Comparison of ENCODE assay signal across 8 mouse cellular contexts in genomic region chr14:31494349-31494974, GRCm38 (mm10). TPM values are rescaled to one million over a fixed set of nuclear protein-coding genes. Genes with fewer than 3 reads are reported as not detected.
A peak's percentile ranks its signal among the peaks of the same experiment; 100 is the strongest.
DNase-seq lines count a peak whose midpoint lies in the region; ATAC-seq and TF ChIP-seq lines count a peak whose summit lies in the region.

TSS of gene Eaf1 (plus strand) at chr14:31494399.

- H3K9ac ChIP-seq in forebrain, embryonic 16.5 days (replicated peaks; ENCODE audit: low read depth, low read length), result peak within 1 kb of the TSS; percentile 94
- peak within 1 kb of the TSS; percentile 90 for H3K9ac ChIP-seq in liver, embryonic 11.5 days (ENCODE audit: low read depth, low read length)

- H3K27ac ChIP-seq in left cerebral cortex, adult 2 months, result peak within 1 kb of the TSS; percentile 88
- peak within 1 kb of the TSS; percentile 92 for H3K27ac ChIP-seq in forebrain, embryonic 16.5 days (ENCODE audit: low read length)
- peak within 1 kb of the TSS; percentile 87 for H3K27ac ChIP-seq in liver, embryonic 11.5 days (ENCODE audit: low read depth, low read length)

- no peak for TF ChIP-seq CTCF in left cerebral cortex, adult 2 months (IDR thresholded peaks at IDR 0.05)

- no peak for DNase-seq in left cerebral cortex, adult 2 months (ENCODE audit: extremely low spot score in 1 of 2, low spot score in 2 of 2)
- DNase-seq in left cerebral cortex, adult 9 months (ENCODE audit: low spot score in 2 of 2), result no peak
- peak; percentile 78 for DNase-seq in adrenal gland, postnatal 14 days
- DNase-seq in induced T-regulatory cell, adult 2 months (ENCODE audit: low read depth), result peak; percentile 84
- DNase-seq in liver, embryonic 11.5 days (ENCODE audit: low spot score), result no peak
- DNase-seq in naive thymus-derived CD4-positive, alpha-beta T cell, adult 2 months (ENCODE audit: low read depth), result peak; percentile 76
- DNase-seq in Muller cell, postnatal 12 days (ENCODE audit: inconsistent ontology term), result no peak

- peaks cover 30% of the 10 kb centered on the region for H3K4me1 ChIP-seq in forebrain, embryonic 16.5 days (replicated peaks; ENCODE audit: control insufficient read depth, insufficient read depth, low read length)
- peaks cover 21% of the 10 kb centered on the region for H3K4me1 ChIP-seq in liver, embryonic 11.5 days (replicated peaks; ENCODE audit: control insufficient read depth, insufficient read depth, low read length)

- intact Hi-C loops in left cerebral cortex, adult 2 months (cut with DNase I), result loop anchor here (10.0 kb wide), 1 partner anchor 590 kb away; the partner anchor contains the start of genes Dph3 and Oxnad1

- peak within 1 kb of the TSS; percentile 97 for H3K4me3 ChIP-seq in left cerebral cortex, adult 2 months
- H3K4me3 ChIP-seq in forebrain, embryonic 16.5 days (replicated peaks; ENCODE audit: low read length), result peak within 1 kb of the TSS; percentile 72
- H3K4me3 ChIP-seq in liver, embryonic 11.5 days (ENCODE audit: low read depth, low read length), result peak within 1 kb of the TSS; percentile 93

- ATAC-seq in forebrain, embryonic 16.5 days, result 0 out of 2 replicates have a peak, but pooled peaks have one; percentile 4
- ATAC-seq in liver, embryonic 11.5 days (replicated peaks; ENCODE audit: low FRiP score), result peak; percentile 32

- H3K4me2 ChIP-seq in forebrain, embryonic 16.5 days (ENCODE audit: low read length), result peak within 1 kb of the TSS; percentile 95
- peak within 1 kb of the TSS; percentile 96 for H3K4me2 ChIP-seq in liver, embryonic 11.5 days

- peaks cover 8% of the 10 kb centered on the region for H3K36me3 ChIP-seq in forebrain, embryonic 16.5 days (ENCODE audit: control insufficient read depth, insufficient read depth)
- H3K36me3 ChIP-seq in liver, embryonic 11.5 days (ENCODE audit: control insufficient read depth, insufficient read depth, low read length), result peaks cover 10% of the 10 kb centered on the region

- WGBS in forebrain, embryonic 16.5 days, result 2% methylated on average over 37 of the region's 37 CpGs
- WGBS in liver, embryonic 11.5 days, result 1% methylated on average over 37 of the region's 37 CpGs

- no peaks in the 10 kb centered on the region for H3K9me3 ChIP-seq in forebrain, embryonic 16.5 days (ENCODE audit: control insufficient read depth, low read length)
- H3K9me3 ChIP-seq in liver, embryonic 11.5 days (ENCODE audit: control insufficient read depth, low read length), result no peaks in the 10 kb centered on the region

- no peaks in the 10 kb centered on the region for H3K27me3 ChIP-seq in forebrain, embryonic 16.5 days (replicated peaks; ENCODE audit: control insufficient read depth, insufficient read depth, low read length)
- no peaks in the 10 kb centered on the region for H3K27me3 ChIP-seq in liver, embryonic 11.5 days (replicated peaks; ENCODE audit: control insufficient read depth, insufficient read depth, low read length)

RNA-seq across cellular contexts. Expression of gene Eaf1, which starts in this region (rescaled TPM):
- 10 to 100 TPM; 12.7 to 15.1 TPM for total RNA-seq in left cerebral cortex, adult 2 months (2021)
- total RNA-seq in adrenal gland, postnatal 14 days (2021), result 41.5 and 44.2 TPM in 2 replicates
- polyA plus RNA-seq in forebrain, embryonic 16.5 days (2015; fragmentation: Nextera tagmentation; extraction: Ambion mirVana), result 10.3 and 11.4 TPM in 2 replicates
- polyA plus RNA-seq in liver, embryonic 11.5 days (2014; fragmentation: Nextera tagmentation; extraction: Ambion mirVana), result 39.1 and 44.5 TPM in 2 replicates

Comparison
In these comparisons a context has a peak if more than half of its experiments do, and no peak if none do; other contexts are left out.
1. DNase-seq: peak in adrenal gland, postnatal 14 days (single experiment), induced T-regulatory cell, adult 2 months (single experiment) and naive thymus-derived CD4-positive, alpha-beta T cell, adult 2 months (single experiment); none in left cerebral cortex, adult 2 months (0 of 2), left cerebral cortex, adult 9 months (0 of 2), liver, embryonic 11.5 days (single experiment) and Muller cell, postnatal 12 days (single experiment).
2. Peak in every context shown above with its lines, with median percentiles within 50 percentile points of each other: H3K27ac ChIP-seq and H3K4me3 ChIP-seq.